Mouse (Mus musculus): ENCODE measurements around the gene Tpm4.

GRCm38 (mm10) chr8:72189417-72190214 is 54.8 kb downstream of the Tpm4 start, which contains the start of gene Hsh2d:
- no peak for TF ChIP-seq CTCF (IDR thresholded peaks at IDR 0.05; ENCODE audit: borderline replicate concordance, extremely low read depth, insufficient read depth, insufficient read length)
- TF ChIP-seq POLR2A (IDR thresholded peaks at IDR 0.05; ENCODE audit: borderline replicate concordance, extremely low read depth, insufficient read depth, insufficient read length, poor library complexity, severe bottlenecking): no peak
